ENCODE assay signal across 27 mouse cellular contexts in genomic region chr4:152043171-152043570, GRCm38 (mm10). TPM values are rescaled to one million over a fixed set of nuclear protein-coding genes. Genes with fewer than 3 reads are reported as not detected.
DNase-seq lines count a peak whose midpoint lies in the region; ATAC-seq lines count a peak whose summit lies in the region.
"Had no signal": no experiment of that assay in that cellular context is flagged by ENCODE, and none has a peak within 500 bp of the region (broad histone marks: within the 10 kb centered on the region; RNA-seq: fewer than 3 reads in every experiment).

No protein-coding gene starts in this region.

- WGBS in midbrain, embryonic 11.5 days = 93% methylated on average over 3 of the region's 3 CpGs
- 88% methylated on average over 3 of the region's 3 CpGs for WGBS in midbrain, embryonic 10.5 days

- H3K27ac ChIP-seq in midbrain, embryonic 11.5 days (ENCODE audit: low read depth, low read length) = no peak overlapping the region
- H3K27ac ChIP-seq in midbrain, embryonic 10.5 days (replicated peaks) = no peak overlapping the region
- H3K27ac ChIP-seq: embryonic facial prominence, embryonic 13.5 days; embryonic facial prominence, embryonic 15.5 days; forebrain, embryonic 10.5 days; forebrain, embryonic 12.5 days had no signal

- no peak overlapping the region for H3K4me3 ChIP-seq in midbrain, embryonic 11.5 days (ENCODE audit: low read depth, low read length)
- no peak overlapping the region for H3K4me3 ChIP-seq in midbrain, embryonic 10.5 days
- H3K4me3 ChIP-seq: embryonic facial prominence, embryonic 13.5 days; embryonic facial prominence, embryonic 15.5 days; erythroblast, embryonic 14.5 days; forebrain, embryonic 10.5 days; forebrain, embryonic 12.5 days had no signal

- peaks cover 35% of the 10 kb centered on the region for H3K36me3 ChIP-seq in midbrain, embryonic 11.5 days (ENCODE audit: control insufficient read depth, insufficient read depth, low read length)
- H3K36me3 ChIP-seq in midbrain, embryonic 10.5 days = peaks cover 74% of the 10 kb centered on the region

- no peak overlapping the region for H3K9ac ChIP-seq in midbrain, embryonic 11.5 days (ENCODE audit: low read length)
- H3K9ac ChIP-seq: embryonic facial prominence, embryonic 13.5 days; embryonic facial prominence, embryonic 15.5 days; forebrain, embryonic 12.5 days had no signal

- DNase-seq in midbrain, embryonic 11.5 days (ENCODE audit: low spot score, missing footprints) = peak; percentile 17
- DNase-seq in midbrain, embryonic 10.5 days (ENCODE audit: low spot score) = no peak
- peak; percentile 45 for DNase-seq in R1 (ENCODE audit: low read depth, low spot score)
- no peak for DNase-seq in adrenal gland, adult 18-20 months (ENCODE audit: low spot score in 2 of 2)
- DNase-seq in lung, postnatal 14 days = no peak
- DNase-seq: adrenal gland, adult 2 months; adrenal gland, postnatal 10 days; adrenal gland, postnatal 25 days; cerebellum, adult 11 months; cerebellum, adult 18-20 months; cerebellum, adult 8-10 months; cerebellum, adult 9-11 months; cerebellum, postnatal 14 days; cerebellum, postnatal 36 days; embryo, embryonic 11 days had no signal

- H3K4me1 ChIP-seq in midbrain, embryonic 11.5 days (ENCODE audit: control insufficient read depth, insufficient read depth, low read length) = peaks cover 13% of the 10 kb centered on the region
- H3K4me1 ChIP-seq in midbrain, embryonic 10.5 days = peaks cover 28% of the 10 kb centered on the region

- no peaks in the 10 kb centered on the region for H3K27me3 ChIP-seq in midbrain, embryonic 11.5 days (ENCODE audit: control insufficient read depth, insufficient read depth, low read length)
- H3K27me3 ChIP-seq in midbrain, embryonic 10.5 days (ENCODE audit: low read depth, poor library complexity, severe bottlenecking) = no peaks in the 10 kb centered on the region
- H3K27me3 ChIP-seq: CH12.LX; embryonic facial prominence, embryonic 13.5 days; embryonic facial prominence, embryonic 15.5 days; forebrain, embryonic 12.5 days; Patski had no signal

- no peak overlapping the region for H3K4me2 ChIP-seq in midbrain, embryonic 11.5 days
- H3K4me2 ChIP-seq: embryonic facial prominence, embryonic 13.5 days; embryonic facial prominence, embryonic 15.5 days; forebrain, embryonic 12.5 days had no signal

- ATAC-seq in midbrain, embryonic 11.5 days (ENCODE audit: low FRiP score) = no peak
- ATAC-seq: activated CD4-positive, CD25-positive, alpha-beta regulatory T cell, adult 4 months; CD4-positive, CD25-positive, alpha-beta regulatory T cell, adult 4 months; forebrain, embryonic 14.5 days; forebrain, embryonic 16.5 days; Patski had no signal

- H3K9me3 ChIP-seq in midbrain, embryonic 11.5 days (ENCODE audit: control insufficient read depth, low read length) = no peaks in the 10 kb centered on the region
- no peaks in the 10 kb centered on the region for H3K9me3 ChIP-seq in midbrain, embryonic 10.5 days (replicated peaks)
- H3K9me3 ChIP-seq: embryonic facial prominence, embryonic 13.5 days; embryonic facial prominence, embryonic 15.5 days; forebrain, embryonic 10.5 days; forebrain, embryonic 12.5 days; G1E had no signal

RNA-seq across cellular contexts. Expression of gene Nol9, which starts 4.0 kb away (rescaled TPM):
- polyA plus RNA-seq in midbrain, embryonic 11.5 days (2014; fragmentation: Nextera tagmentation; extraction: Ambion mirVana) = 23.4 TPM in 2 replicates
- polyA plus RNA-seq in midbrain, embryonic 10.5 days (2016; fragmentation: Nextera tagmentation; extraction: Ambion mirVana) = 35.3 and 35.7 TPM in 2 replicates
- total RNA-seq in adrenal gland, adult 18-20 months (2021) = 10 to 100 TPM; 23.6 to 33.5 TPM

RNA-seq across cellular contexts. Expression of gene Tas1r1, which starts 4.8 kb away (rescaled TPM):
- polyA plus RNA-seq in midbrain, embryonic 11.5 days (2014; fragmentation: Nextera tagmentation; extraction: Ambion mirVana) = 0.44 and 0.58 TPM in 2 replicates
- 0.73 and 0.75 TPM in 2 replicates for polyA plus RNA-seq in midbrain, embryonic 10.5 days (2016; fragmentation: Nextera tagmentation; extraction: Ambion mirVana)
- total RNA-seq in adrenal gland, adult 18-20 months (2021) = not detected
- total RNA-seq: adrenal gland, postnatal 10 days had no signal
- polyA plus RNA-seq: activated CD4-positive, CD25-positive, alpha-beta regulatory T cell, adult 4 months; adrenal gland, adult 2 months; CD4-positive, CD25-positive, alpha-beta regulatory T cell, adult 4 months; erythroblast, embryonic 14.5 days had no signal

RNA-seq across cellular contexts. Expression of gene Zbtb48, which starts 15.7 kb away (rescaled TPM):
- 21.1 and 22.5 TPM in 2 replicates for polyA plus RNA-seq in midbrain, embryonic 11.5 days (2014; fragmentation: Nextera tagmentation; extraction: Ambion mirVana)
- 18.7 and 25.6 TPM in 2 replicates for polyA plus RNA-seq in midbrain, embryonic 10.5 days (2016; fragmentation: Nextera tagmentation; extraction: Ambion mirVana)
- total RNA-seq in adrenal gland, adult 18-20 months (2021) = 1 to 10 TPM; 8.3 to 8.9 TPM

RNA-seq across cellular contexts. Expression of gene Plekhg5, which starts 29.1 kb away (rescaled TPM):
- 3.6 and 5.1 TPM in 2 replicates for polyA plus RNA-seq in midbrain, embryonic 11.5 days (2014; fragmentation: Nextera tagmentation; extraction: Ambion mirVana)
- 8.1 and 9.5 TPM in 2 replicates for polyA plus RNA-seq in midbrain, embryonic 10.5 days (2016; fragmentation: Nextera tagmentation; extraction: Ambion mirVana)
- total RNA-seq in adrenal gland, adult 18-20 months (2021) = 10 to 100 TPM in 1 of 2 experiments, 1 to 10 TPM in 1; 7.3 to 12.0 TPM

RNA-seq across cellular contexts. Expression of gene Klhl21, which starts 34.6 kb away (rescaled TPM):
- 2.0 and 2.6 TPM in 2 replicates for polyA plus RNA-seq in midbrain, embryonic 11.5 days (2014; fragmentation: Nextera tagmentation; extraction: Ambion mirVana)
- 6.9 and 8.5 TPM in 2 replicates for polyA plus RNA-seq in midbrain, embryonic 10.5 days (2016; fragmentation: Nextera tagmentation; extraction: Ambion mirVana)
- 10 to 100 TPM; 18.3 to 28.2 TPM for total RNA-seq in adrenal gland, adult 18-20 months (2021)

Comparison
In these comparisons a context has a peak if more than half of its experiments do, and no peak if none do; other contexts are left out.
1. DNase-seq: peak in midbrain, embryonic 11.5 days (single experiment) and R1 (single experiment); none in midbrain, embryonic 10.5 days (single experiment), adrenal gland, adult 18-20 months (0 of 2) and lung, postnatal 14 days (single experiment).